Mouse (Mus musculus) cerebellum, adult 9-11 months (tissue): ENCODE results near the gene 1810009A15Rik.

Source experiments
- DNase-seq: peaks from one replicate; pipeline ENCODE4 v3.0.0; 2022

The 1810009A15Rik gene

DNA sequence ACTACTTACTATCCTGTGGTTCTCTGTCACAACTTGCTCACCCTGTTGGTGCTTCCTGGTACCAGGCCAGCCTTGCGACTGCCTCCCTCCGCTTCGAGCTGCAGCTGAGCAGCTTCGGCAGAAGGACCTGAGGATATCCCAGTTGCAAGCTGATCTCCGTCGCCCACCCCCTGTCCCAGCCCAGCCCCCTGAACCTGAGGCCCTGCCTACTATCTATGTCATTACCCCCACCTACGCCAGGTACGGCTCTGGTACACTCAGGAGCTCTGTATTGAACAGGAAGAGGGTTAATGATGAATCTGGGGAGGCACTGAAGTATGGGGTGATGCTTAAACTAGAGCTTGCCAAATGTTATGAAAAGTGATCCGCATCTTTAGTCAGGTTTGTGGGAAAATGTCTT, 33.1 kb downstream of the 1810009A15Rik start:
- peak; percentile 47 for DNase-seq

DNA sequence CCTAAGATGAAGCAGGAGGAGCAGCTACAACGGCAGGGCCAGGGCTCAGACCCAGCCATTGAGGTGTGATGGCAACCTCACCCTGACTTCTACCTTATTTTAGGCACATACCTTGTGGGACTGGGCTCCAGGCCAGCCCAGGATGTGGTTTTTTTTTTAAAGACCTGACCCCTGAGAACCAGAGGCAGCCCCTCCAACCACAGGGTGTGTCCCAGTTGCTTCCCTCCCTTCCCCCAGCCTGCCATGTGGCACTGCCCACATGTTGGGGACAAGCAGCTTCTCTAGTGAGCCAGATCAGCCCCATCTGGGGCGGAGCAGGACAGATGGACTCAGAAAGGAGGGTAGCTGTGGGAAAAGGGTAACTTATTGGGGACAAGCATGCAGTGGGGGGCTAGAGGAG, 38.1 kb downstream of the 1810009A15Rik start:
- DNase-seq = peak; percentile 51

GRCm38 (mm10) chr19:8927891-8928525, 39.4 kb downstream of the 1810009A15Rik start:
- no peak for DNase-seq

GRCm38 (mm10) chr19:8928689-8929223, 40.1 kb downstream of the 1810009A15Rik start:
- peak; percentile 87 for DNase-seq

- DNase-seq = peak; percentile 89
Observed at GRCm38 (mm10) chr19:8929224-8930088, 40.8 kb downstream of the 1810009A15Rik start, which contains the start of the genes Rom1 and Eml3. Gene Rom1, minus strand, starts transcription at chr19:8929356. Gene Eml3, plus strand, starts transcription at chr19:8929552.

DNA sequence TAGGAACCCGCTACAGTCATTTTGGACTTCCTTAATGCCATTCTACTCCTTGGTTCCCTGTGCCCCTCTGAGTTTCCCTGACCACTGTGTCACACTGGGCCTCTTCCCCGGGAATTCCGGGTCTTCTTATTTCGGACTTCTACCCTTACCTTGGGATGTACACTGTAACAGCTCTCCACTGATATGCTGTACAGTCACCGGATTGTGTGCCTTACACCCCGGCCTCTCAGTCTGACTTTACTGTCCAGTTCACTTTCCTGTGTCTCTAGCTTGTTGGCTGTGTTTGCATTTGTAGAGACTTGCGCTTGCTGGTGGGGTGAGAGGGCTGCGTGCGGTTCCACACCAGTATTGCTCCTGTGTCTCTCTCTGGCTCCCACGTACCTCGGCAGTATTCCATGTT, 41.5 kb downstream of the 1810009A15Rik start:
- DNase-seq = no peak

GRCm38 (mm10) chr19:8930771-8931170, 42.1 kb downstream of the 1810009A15Rik start:
- DNase-seq = no peak

- no peak for DNase-seq
Observed at GRCm38 (mm10) chr19:8936736-8937135, 48.1 kb downstream of the 1810009A15Rik start.
